Mouse (Mus musculus): ENCODE measurements around the gene Rnf216. TPM values are rescaled to one million over a fixed set of nuclear protein-coding genes. Genes with fewer than 3 reads are reported as not detected.

The Rnf216 gene
- polyA plus RNA-seq, 1 experiment, result 28.5 TPM

DNA sequence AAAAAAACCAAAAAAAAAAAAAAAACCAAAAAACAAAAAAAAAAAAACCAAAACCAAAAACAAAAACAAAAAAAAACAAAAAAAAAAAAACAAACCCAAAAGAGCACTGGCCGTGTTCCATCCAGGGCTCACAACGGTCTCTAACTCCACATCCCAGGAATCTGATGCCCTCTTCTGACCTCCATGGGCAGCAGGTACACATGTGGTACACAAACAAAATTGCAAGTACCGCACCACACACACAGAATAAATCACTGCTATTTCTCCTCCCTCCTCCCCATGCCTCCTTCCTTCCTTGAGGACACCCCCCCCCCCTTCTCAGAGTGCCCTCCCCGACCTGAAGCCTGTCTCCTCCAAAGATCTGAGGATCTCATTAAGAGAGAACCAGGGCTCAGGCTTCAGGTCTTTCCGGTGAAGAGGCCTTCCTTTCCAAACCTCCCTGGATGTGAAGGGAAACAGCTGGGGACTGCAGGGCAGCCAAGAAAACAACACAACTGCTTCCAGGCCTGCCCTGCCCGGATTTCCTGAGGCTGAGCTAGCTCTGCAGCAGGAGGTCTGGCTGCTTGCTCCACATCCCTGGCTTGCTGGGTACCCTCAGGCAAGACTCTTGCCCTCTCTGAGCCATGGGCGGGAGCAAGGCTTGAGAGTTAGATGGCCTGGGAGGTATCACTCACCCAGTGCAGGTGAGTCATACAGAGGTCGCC is 167.7 kb downstream of the Rnf216 start:
- no peak for TF ChIP-seq POLR2A (IDR thresholded peaks at IDR 0.05; ENCODE audit: extremely low read depth, insufficient read depth, low read length)
- no peak for TF ChIP-seq CTCF (IDR thresholded peaks at IDR 0.05; ENCODE audit: extremely low read depth, insufficient read depth, low read length)
- no peaks in the 10 kb centered on the region for H3K4me1 ChIP-seq (ENCODE audit: control insufficient read depth, insufficient read depth, low read length)
- no peak overlapping the region for H3K27ac ChIP-seq (ENCODE audit: insufficient read depth, low read length)
- no peak overlapping the region for H3K4me3 ChIP-seq (ENCODE audit: insufficient read depth, low read length)

Other genes with a start within 250 kb of the Rnf216 start
- 22.4 and 22.7 TPM in 2 replicates for gene Fbxl18, start 217.6 kb downstream of the Rnf216 start, polyA plus RNA-seq (2012; rRNA removed)
- gene Actb, start 206.2 kb downstream of the Rnf216 start, polyA plus RNA-seq (2012; rRNA removed), result 2,590 and 2,602 TPM in 2 replicates
- gene Fscn1, start 152.7 kb downstream of the Rnf216 start, polyA plus RNA-seq (2012; rRNA removed), result 260 and 267 TPM in 2 replicates
- gene Olfr718-ps1, start 34.6 kb upstream of the Rnf216 start, polyA plus RNA-seq (2012; rRNA removed), result not detected in 2 replicates
- 10.0 and 12.5 TPM in 2 replicates for gene Rbak, start 67.8 kb upstream of the Rnf216 start, polyA plus RNA-seq (2012; rRNA removed)
- not detected in 2 replicates for gene Spdye4b, start 68.0 kb upstream of the Rnf216 start, polyA plus RNA-seq (2012; rRNA removed)
- 0.11 TPM in 1 of 2 replicates, not detected in the other for gene Spdye4a, start 113.9 kb upstream of the Rnf216 start, polyA plus RNA-seq (2012; rRNA removed)
- gene Zfp12, start 122.2 kb upstream of the Rnf216 start, polyA plus RNA-seq (2012; rRNA removed), result 21.9 and 22.7 TPM in 2 replicates
- 13.9 and 15.8 TPM in 2 replicates for gene Zfp316, start 157.0 kb upstream of the Rnf216 start, polyA plus RNA-seq (2012; rRNA removed)
- 10.4 and 11.8 TPM in 2 replicates for gene Zfp853, start 180.6 kb upstream of the Rnf216 start, polyA plus RNA-seq (2012; rRNA removed)
- 16.3 and 16.9 TPM in 2 replicates for gene E130309D02Rik, start 202.4 kb upstream of the Rnf216 start, polyA plus RNA-seq (2012; rRNA removed)
- 67.2 and 67.6 TPM in 2 replicates for gene Zdhhc4, start 216.3 kb upstream of the Rnf216 start, polyA plus RNA-seq (2012; rRNA removed)
- 2.3 and 3.0 TPM in 2 replicates for gene Grid2ip, start 244.3 kb upstream of the Rnf216 start, polyA plus RNA-seq (2012; rRNA removed)

Data from cortical plate, adult 2 months (tissue).